In the genomic region with DNA sequence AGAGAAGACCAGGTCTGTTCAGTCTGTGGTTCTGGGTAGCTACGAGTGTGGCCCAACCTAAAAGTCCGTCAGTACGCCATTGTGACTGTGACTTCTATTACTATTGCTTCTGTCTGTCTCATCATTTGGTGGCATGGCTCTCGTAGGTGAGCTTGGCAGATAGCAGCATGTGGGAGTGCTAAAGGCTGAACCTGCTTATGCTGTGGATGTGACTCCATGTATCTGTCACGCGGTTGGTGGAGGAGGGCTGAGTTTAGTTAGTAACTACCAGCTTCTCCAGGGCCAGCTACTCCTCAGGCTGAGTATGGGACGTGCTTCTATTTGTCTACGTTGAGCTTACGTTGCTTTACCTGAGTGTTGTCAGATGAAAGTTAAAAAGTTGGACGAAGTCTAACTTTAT, we compare ENCODE assay signal across 10 mouse cellular contexts.
"Had no signal": no experiment of that assay in that cellular context is flagged by ENCODE, and none has a peak within 500 bp of the region (broad histone marks: within the 10 kb centered on the region; RNA-seq: fewer than 3 reads in every experiment).

No protein-coding gene starts in this region.

- DNase-seq: liver, postnatal 0 days; lung, adult 2 months; lung, postnatal 4 days; midbrain, embryonic 14.5 days; retina, postnatal 1 day; right cerebral cortex, postnatal 14 days; spleen, adult 18-20 months; thymus, adult 2 months; thymus, postnatal 25 days; thymus, postnatal 4 days had no signal
